Mouse (Mus musculus): ENCODE data around the gene N4bp1.

GRCm38 (mm10) chr8:86769945-86770715, 114.9 kb downstream of the N4bp1 start:
- no peak for TF ChIP-seq CTCF (IDR thresholded peaks at IDR 0.05; ENCODE audit: low read depth)
- TF ChIP-seq EP300 (IDR thresholded peaks at IDR 0.05; ENCODE audit: low read depth), result no peak
